Mouse (Mus musculus) ES-Bruce4 (cell line): Measurements from ENCODE around the gene Recql5. TPM values are rescaled to one million over a fixed set of nuclear protein-coding genes. Genes with fewer than 3 reads are reported as not detected.
"Not testable (repeated sequence)": the region's sequence is repeated elsewhere in the genome, so short reads cannot be mapped to it uniquely, and the experiment has no call there.

Experiments
- H3K27ac ChIP-seq: 2 replicates; pipeline ENCODE4 v1.5.1; 2012; ENCODE audit warnings: low read length, inconsistent platforms; ENCODE audit not compliant: insufficient read depth
- H3K27me3 ChIP-seq: 2 replicates; pipeline ENCODE4 v1.6.1; 2012; ENCODE audit warnings: mild to moderate bottlenecking, low read length, inconsistent platforms; ENCODE audit not compliant: control insufficient read depth, poor library complexity, insufficient read depth, severe bottlenecking
- H3K36me3 ChIP-seq: 2 replicates; pipeline ENCODE4 v1.6.1; 2012; ENCODE audit warnings: inconsistent platforms, mild to moderate bottlenecking, low read length, moderate library complexity; ENCODE audit not compliant: control insufficient read depth, poor library complexity, insufficient read depth, severe bottlenecking
- H3K4me1 ChIP-seq: one replicate; pipeline ENCODE4 v1.8.1; 2011; ENCODE audit warnings: low read length; ENCODE audit not compliant: control insufficient read depth, insufficient read depth
- H3K4me3 ChIP-seq: 2 replicates; pipeline ENCODE4 v1.5.1; 2011; ENCODE audit warnings: low read depth, mild to moderate bottlenecking, low read length
- H3K9ac ChIP-seq: 2 replicates; pipeline ENCODE4 v1.6.1; 2012; ENCODE audit warnings: low read depth, mild to moderate bottlenecking, inconsistent platforms; ENCODE audit not compliant: poor library complexity, severe bottlenecking
- H3K9me3 ChIP-seq: replicated peaks from 2 replicates; pipeline ENCODE4 v1.6.1; 2012; ENCODE audit warnings: mild to moderate bottlenecking, low read length, inconsistent platforms; ENCODE audit not compliant: control insufficient read depth, poor library complexity, insufficient read depth, severe bottlenecking
- CTCF ChIP-seq: IDR thresholded peaks from one replicate; pipeline ENCODE4 v1.8.1; 2011; ENCODE audit warnings: low read depth, low read length
- EP300 ChIP-seq: IDR thresholded peaks from 2 replicates; pipeline ENCODE4 v1.6.1; 2011; ENCODE audit warnings: low read depth, low read length; ENCODE audit not compliant: insufficient read depth
- POLR2A ChIP-seq: IDR thresholded peaks from one replicate; pipeline ENCODE4 v1.8.1; 2011; ENCODE audit warnings: low read length; ENCODE audit not compliant: insufficient read depth
- polyA plus RNA-seq: library from polyadenylated mRNA; stranded (reverse); fragments of >200 nt; gene quantifications from 2 replicates; pipeline ENCODE4 v1.2.4, GENCODE M21; 2011; ENCODE audit warnings: low read depth; ENCODE audit not compliant: missing spikeins, insufficient read depth, insufficient read length

Recql5 gene
- polyA plus RNA-seq, 1 experiment = 22.6 TPM

DNA sequence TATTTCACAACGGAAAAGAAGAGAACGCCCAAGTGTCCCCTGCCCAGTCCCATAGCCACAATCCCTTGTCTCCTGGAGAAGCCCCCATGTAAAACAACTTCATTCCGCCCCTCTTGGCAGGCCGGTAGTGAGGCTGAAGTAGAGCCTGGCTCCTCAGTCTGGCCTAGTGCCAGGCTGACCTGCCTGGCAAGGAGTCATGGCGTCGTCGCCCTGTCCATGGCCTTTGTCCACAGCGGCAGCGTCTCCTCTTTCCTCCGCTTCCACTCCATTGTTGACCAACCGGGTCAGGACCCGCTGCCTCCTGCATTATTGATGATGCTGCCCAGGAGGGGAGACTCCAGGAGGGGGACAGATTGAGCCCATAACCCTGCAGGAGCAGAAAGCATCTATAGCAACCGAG, 75.3 kb downstream of the Recql5 start:
- TF ChIP-seq EP300 (no peak), POLR2A (no peak), CTCF (no peak)
- peak overlapping the region; percentile 41; the same call in 1 of the 2 replicates for H3K9ac ChIP-seq
- no peaks in the 10 kb centered on the region for H3K9me3 ChIP-seq
- no peaks in the 10 kb centered on the region for H3K4me1 ChIP-seq
- H3K27ac ChIP-seq = no peak overlapping the region
- H3K27me3 ChIP-seq = no peaks in the 10 kb centered on the region
- peak overlapping the region; percentile 53 for H3K4me3 ChIP-seq
- peaks cover 16% of the 10 kb centered on the region for H3K36me3 ChIP-seq

DNA sequence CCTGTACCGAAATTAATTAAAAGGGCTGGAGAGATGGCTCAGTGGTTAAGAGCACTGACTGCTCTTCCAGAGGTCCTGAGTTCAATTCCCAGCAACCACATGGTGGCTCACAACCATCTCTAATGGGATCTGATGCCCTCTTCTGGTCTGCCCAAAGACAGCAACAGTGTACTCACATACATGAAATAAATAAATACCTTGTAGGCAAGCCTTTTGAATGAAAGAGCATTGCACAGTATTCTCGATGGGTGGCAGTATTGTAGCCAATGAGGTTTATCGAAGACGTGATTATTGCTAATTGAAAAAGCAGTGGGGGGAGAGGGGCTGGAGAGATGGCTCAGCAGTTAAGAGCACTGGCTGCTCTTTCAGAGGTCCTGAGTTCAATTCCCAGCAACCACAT, 76.1 kb downstream of the Recql5 start:
- H3K4me1 ChIP-seq, H3K27ac ChIP-seq, H3K4me3 ChIP-seq, H3K9ac ChIP-seq, H3K27me3 ChIP-seq, H3K9me3 ChIP-seq: not testable (repeated sequence)
- H3K36me3 ChIP-seq = peaks cover 22% of the 10 kb centered on the region

DNA sequence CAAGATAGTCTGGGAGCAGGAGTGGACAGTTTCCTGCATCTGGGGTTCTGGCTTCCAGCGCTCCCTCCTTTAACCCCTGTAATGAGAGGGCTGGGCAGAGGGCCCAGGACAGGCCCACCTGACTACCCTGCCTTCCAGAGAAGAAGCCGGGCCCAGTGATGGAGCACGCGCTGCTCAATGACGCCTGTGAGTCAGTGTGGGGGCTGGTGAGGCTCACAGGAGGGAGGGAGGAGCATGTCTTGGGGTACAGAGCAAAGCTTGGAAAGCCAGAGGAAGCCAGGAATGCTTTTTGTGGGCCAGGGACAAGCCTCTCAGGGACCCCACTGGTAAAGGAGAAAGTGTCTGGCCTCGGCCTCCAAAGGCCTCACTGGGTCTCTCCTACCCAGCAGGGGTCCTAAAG, 78.6 kb downstream of the Recql5 start:
- H3K27me3 ChIP-seq = no peaks in the 10 kb centered on the region
- no peak for TF ChIP-seq CTCF
- no peak for TF ChIP-seq POLR2A
- TF ChIP-seq EP300 = no peak
- no peaks in the 10 kb centered on the region for H3K9me3 ChIP-seq
- no peak overlapping the region for H3K9ac ChIP-seq
- no peak overlapping the region for H3K27ac ChIP-seq
- no peaks in the 10 kb centered on the region for H3K4me1 ChIP-seq
- H3K36me3 ChIP-seq = peaks cover 27% of the 10 kb centered on the region
- H3K4me3 ChIP-seq = no peak overlapping the region

DNA sequence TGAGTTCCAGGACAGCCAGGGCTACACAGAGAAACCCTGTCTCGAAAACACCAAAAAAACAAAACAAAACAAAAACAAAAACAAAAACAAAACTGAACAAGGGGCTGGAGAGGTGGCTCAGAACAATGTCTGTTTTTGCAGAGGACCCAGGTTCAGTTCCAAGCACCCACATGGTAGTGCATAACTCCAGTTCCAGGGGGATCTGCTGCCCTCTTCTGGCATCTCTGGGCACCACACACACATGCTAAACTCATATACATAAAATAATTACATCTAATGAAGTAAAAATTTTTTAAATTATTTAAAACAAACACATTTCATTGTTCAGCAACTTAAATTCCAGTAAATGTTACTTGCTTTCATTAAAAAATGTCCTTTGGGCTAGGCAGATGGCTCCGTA, 87.5 kb downstream of the Recql5 start:
- Histone ChIP-seq H3K36me3 (peaks cover 21% of the 10 kb centered on the region), H3K27me3 (no peaks in the 10 kb centered on the region), H3K9me3 (no peaks in the 10 kb centered on the region), H3K27ac (no peak overlapping the region), H3K9ac (no peak overlapping the region), H3K4me1 (peaks cover 17% of the 10 kb centered on the region), H3K4me3 (no peak overlapping the region)
- TF ChIP-seq CTCF = peak; percentile 36
- TF ChIP-seq EP300 = no peak
- TF ChIP-seq POLR2A = no peak

DNA sequence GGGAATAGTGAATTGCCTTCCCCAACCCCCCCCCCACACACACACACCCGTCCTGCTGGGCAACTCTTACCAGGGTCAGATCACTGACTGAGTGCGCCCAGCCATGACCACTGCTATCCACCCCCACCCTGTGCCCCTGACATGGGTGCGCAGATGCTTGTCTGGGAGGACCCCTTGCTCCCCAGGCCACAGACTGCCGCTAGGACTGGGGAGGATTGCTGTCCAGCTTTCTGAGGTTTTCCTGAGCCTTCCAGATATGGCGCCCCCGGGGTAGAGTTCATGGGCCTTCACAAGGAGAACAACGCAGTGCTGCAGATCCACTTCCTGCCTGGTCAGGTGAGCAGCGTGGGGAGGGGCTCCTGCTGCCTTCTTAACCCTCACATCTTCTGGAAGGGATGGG, 89.0 kb downstream of the Recql5 start:
- Histone ChIP-seq H3K27ac (0 out of 2 replicates have a peak overlapping the region, but pooled peaks have one; percentile 13), H3K4me3 (no peak overlapping the region), H3K9me3 (no peaks in the 10 kb centered on the region), H3K4me1 (peaks cover 26% of the 10 kb centered on the region), H3K9ac (no peak overlapping the region), H3K36me3 (peaks cover 21% of the 10 kb centered on the region), H3K27me3 (no peaks in the 10 kb centered on the region)
- TF ChIP-seq EP300 = no peak
- TF ChIP-seq CTCF = no peak
- no peak for TF ChIP-seq POLR2A

DNA sequence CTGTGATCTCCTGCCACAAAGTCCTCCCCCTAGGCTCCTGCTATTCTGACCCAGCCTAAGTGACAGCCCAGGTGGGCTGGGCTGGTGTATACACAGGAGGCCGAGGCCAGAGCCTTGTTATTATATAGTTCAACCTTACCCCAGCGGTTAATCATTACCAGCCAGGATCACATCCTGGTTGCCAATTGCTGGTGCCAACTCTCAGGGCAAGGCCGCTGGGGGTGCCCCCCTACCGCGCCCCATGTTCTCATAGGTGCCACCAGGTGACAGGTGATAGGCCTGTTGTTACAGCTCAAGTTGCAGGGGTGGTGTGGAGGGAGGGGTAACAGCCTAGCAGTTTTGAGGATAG, 89.4 kb downstream of the Recql5 start:
- H3K4me3 ChIP-seq = no peak overlapping the region
- H3K27me3 ChIP-seq = no peaks in the 10 kb centered on the region
- 0 out of 2 replicates have a peak overlapping the region, but pooled peaks have one; percentile 10 for H3K27ac ChIP-seq
- no peak overlapping the region for H3K9ac ChIP-seq
- TF ChIP-seq EP300 = no peak
- TF ChIP-seq POLR2A = no peak
- TF ChIP-seq CTCF = no peak
- H3K4me1 ChIP-seq = peaks cover 26% of the 10 kb centered on the region
- H3K36me3 ChIP-seq = peaks cover 21% of the 10 kb centered on the region
- H3K9me3 ChIP-seq = no peaks in the 10 kb centered on the region
